Mouse (Mus musculus): ENCODE results near the gene Cyb5b. TPM values are rescaled to one million over a fixed set of nuclear protein-coding genes. Genes with fewer than 3 reads are reported as not detected.

Gene Cyb5b
- total RNA-seq, 1 experiment, result 44.9 TPM

DNA sequence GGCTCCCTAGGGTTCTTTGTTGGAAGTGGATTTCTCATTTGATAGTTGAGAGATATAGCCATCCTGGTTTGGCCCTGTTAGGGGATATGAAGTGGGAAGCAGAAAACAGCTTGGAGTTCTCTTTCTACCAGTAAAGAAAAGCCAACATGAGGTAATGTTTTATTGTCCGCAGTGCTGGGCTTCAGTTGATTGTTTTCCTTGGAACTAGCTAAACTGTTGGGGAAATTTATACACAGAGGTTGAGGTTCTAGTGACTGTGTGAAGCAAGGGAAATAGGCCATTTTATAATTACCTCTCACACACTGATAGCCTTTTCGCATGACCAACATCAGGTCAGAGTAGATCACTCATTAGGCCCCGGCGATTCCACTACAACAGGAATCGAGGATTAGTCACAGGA is 37.2 kb downstream of the Cyb5b start:
- Histone ChIP-seq H3K4me1 (ENCODE audit: control insufficient read depth in 2 of 2, insufficient read depth in 2 of 2, low read length in 2 of 2, poor library complexity in 1 of 2) (peaks cover 0 to 3% of the 10 kb centered on the region in 2 experiments; a peak in 1 of 4 replicates), H3K9me3 (ENCODE audit: control insufficient read depth, insufficient read depth, low read depth, low read length) (no peaks in the 10 kb centered on the region), H3K27ac (ENCODE audit: insufficient read depth, low read depth, low read length, poor library complexity, severe bottlenecking) (no peak overlapping the region), H3K36me3 (ENCODE audit: control insufficient read depth, insufficient read depth, low read length, poor library complexity, severe bottlenecking) (peaks cover 13% of the 10 kb centered on the region), H3K4me3 (ENCODE audit: insufficient read depth in 1 of 2, low read depth in 1 of 2, low read length in 2 of 2, poor library complexity in 1 of 2, severe bottlenecking in 1 of 2) (no peak overlapping the region), H3K9ac (ENCODE audit: insufficient read depth, low read depth, low read length, poor library complexity, severe bottlenecking) (no peak overlapping the region)
- in situ Hi-C loops (cut with MboI; ENCODE audit: low sequenced_read_pairs in 2 of 2, unreplicated experiment in 2 of 2), result no loop called here
- TF ChIP-seq HCFC1 (IDR thresholded peaks at IDR 0.05; ENCODE audit: borderline replicate concordance, insufficient read depth, low read length) (no peak), CHD2 (IDR thresholded peaks at IDR 0.05; ENCODE audit: low read depth, low read length) (no peak), ZC3H11A (IDR thresholded peaks at IDR 0.05; ENCODE audit: borderline replicate concordance, low read depth, low read length) (no peak), MAFK (IDR thresholded peaks at IDR 0.05; ENCODE audit: insufficient read depth, low read depth, low read length) (no peak)
- DNase-seq (ENCODE audit: low read depth, low spot score), result no peak

GRCm38 (mm10) chr8:107192631-107193030 is 42.2 kb downstream of the Cyb5b start:
- Histone ChIP-seq H3K9me3 (ENCODE audit: control insufficient read depth, insufficient read depth, low read depth, low read length) (no peaks in the 10 kb centered on the region), H3K27ac (ENCODE audit: insufficient read depth, low read depth, low read length, poor library complexity, severe bottlenecking) (no peak overlapping the region), H3K4me1 (ENCODE audit: control insufficient read depth in 2 of 2, insufficient read depth in 2 of 2, low read length in 2 of 2, poor library complexity in 1 of 2) (no peaks in the 10 kb centered on the region), H3K4me3 (ENCODE audit: insufficient read depth in 1 of 2, low read depth in 1 of 2, low read length in 2 of 2, poor library complexity in 1 of 2, severe bottlenecking in 1 of 2) (no peak overlapping the region), H3K9ac (ENCODE audit: insufficient read depth, low read depth, low read length, poor library complexity, severe bottlenecking) (no peak overlapping the region), H3K36me3 (ENCODE audit: control insufficient read depth, insufficient read depth, low read length, poor library complexity, severe bottlenecking) (no peaks in the 10 kb centered on the region)
- no peak for DNase-seq (ENCODE audit: low read depth, low spot score)
- in situ Hi-C loops (cut with MboI; ENCODE audit: low sequenced_read_pairs in 2 of 2, unreplicated experiment in 2 of 2), result no loop called here
- TF ChIP-seq ZNF384 (IDR thresholded peaks at IDR 0.05; ENCODE audit: low read depth, low read length), result no peak
- TF ChIP-seq MAFK (IDR thresholded peaks at IDR 0.05; ENCODE audit: insufficient read depth, low read depth, low read length), result no peak
- no peak for TF ChIP-seq HCFC1 (IDR thresholded peaks at IDR 0.05; ENCODE audit: borderline replicate concordance, insufficient read depth, low read length)
- TF ChIP-seq CHD2 (IDR thresholded peaks at IDR 0.05; ENCODE audit: low read depth, low read length), result no peak
- TF ChIP-seq ZC3H11A (IDR thresholded peaks at IDR 0.05; ENCODE audit: borderline replicate concordance, low read depth, low read length), result no peak

GRCm38 (mm10) chr8:107193331-107193730 is 42.9 kb downstream of the Cyb5b start:
- Histone ChIP-seq H3K4me1 (ENCODE audit: control insufficient read depth in 2 of 2, insufficient read depth in 2 of 2, low read length in 2 of 2, poor library complexity in 1 of 2) (no peaks in the 10 kb centered on the region), H3K9ac (ENCODE audit: insufficient read depth, low read depth, low read length, poor library complexity, severe bottlenecking) (no peak overlapping the region), H3K4me3 (ENCODE audit: insufficient read depth in 1 of 2, low read depth in 1 of 2, low read length in 2 of 2, poor library complexity in 1 of 2, severe bottlenecking in 1 of 2) (no peak overlapping the region), H3K9me3 (ENCODE audit: control insufficient read depth, insufficient read depth, low read depth, low read length) (no peaks in the 10 kb centered on the region), H3K27ac (ENCODE audit: insufficient read depth, low read depth, low read length, poor library complexity, severe bottlenecking) (no peak overlapping the region), H3K36me3 (ENCODE audit: control insufficient read depth, insufficient read depth, low read length, poor library complexity, severe bottlenecking) (no peaks in the 10 kb centered on the region)
- TF ChIP-seq HCFC1 (IDR thresholded peaks at IDR 0.05; ENCODE audit: borderline replicate concordance, insufficient read depth, low read length), result no peak
- TF ChIP-seq CHD2 (IDR thresholded peaks at IDR 0.05; ENCODE audit: low read depth, low read length), result no peak
- TF ChIP-seq ZNF384 (IDR thresholded peaks at IDR 0.05; ENCODE audit: low read depth, low read length), result no peak
- no peak for TF ChIP-seq ZC3H11A (IDR thresholded peaks at IDR 0.05; ENCODE audit: borderline replicate concordance, low read depth, low read length)
- no peak for TF ChIP-seq MAFK (IDR thresholded peaks at IDR 0.05; ENCODE audit: insufficient read depth, low read depth, low read length)
- in situ Hi-C loops (cut with MboI; ENCODE audit: low sequenced_read_pairs in 2 of 2, unreplicated experiment in 2 of 2), result no loop called here
- no peak for DNase-seq (ENCODE audit: low read depth, low spot score)

- no peak overlapping the region for H3K4me3 ChIP-seq (ENCODE audit: insufficient read depth in 1 of 2, low read depth in 1 of 2, low read length in 2 of 2, poor library complexity in 1 of 2, severe bottlenecking in 1 of 2)
- H3K9me3 ChIP-seq (ENCODE audit: control insufficient read depth, insufficient read depth, low read depth, low read length), result no peaks in the 10 kb centered on the region
These were observed 44.5 kb downstream of the Cyb5b start for GRCm38 (mm10) chr8:107194786-107195451.

More at GRCm38 (mm10) chr8:107194786-107195451, 44.5 kb downstream of the Cyb5b start:
- DNase-seq (ENCODE audit: low read depth, low spot score), result no peak
- no peak overlapping the region for H3K9ac ChIP-seq (ENCODE audit: insufficient read depth, low read depth, low read length, poor library complexity, severe bottlenecking)
- no peaks in the 10 kb centered on the region for H3K4me1 ChIP-seq (ENCODE audit: control insufficient read depth in 2 of 2, insufficient read depth in 2 of 2, low read length in 2 of 2, poor library complexity in 1 of 2)
- in situ Hi-C loops (cut with MboI; ENCODE audit: low sequenced_read_pairs in 2 of 2, unreplicated experiment in 2 of 2), result no loop called here
- H3K27ac ChIP-seq (ENCODE audit: insufficient read depth, low read depth, low read length, poor library complexity, severe bottlenecking), result no peak overlapping the region
- no peak for TF ChIP-seq HCFC1 (IDR thresholded peaks at IDR 0.05; ENCODE audit: borderline replicate concordance, insufficient read depth, low read length)
- TF ChIP-seq ZC3H11A (IDR thresholded peaks at IDR 0.05; ENCODE audit: borderline replicate concordance, low read depth, low read length), result no peak
- no peak for TF ChIP-seq ZNF384 (IDR thresholded peaks at IDR 0.05; ENCODE audit: low read depth, low read length)
- no peak for TF ChIP-seq MAFK (IDR thresholded peaks at IDR 0.05; ENCODE audit: insufficient read depth, low read depth, low read length)
- no peaks in the 10 kb centered on the region for H3K36me3 ChIP-seq (ENCODE audit: control insufficient read depth, insufficient read depth, low read length, poor library complexity, severe bottlenecking)

All from ES-E14 (cell line).